Mouse (Mus musculus) bone marrow, adult 2 months (tissue): ENCODE measurements around the gene Pin1. TPM values are rescaled to one million over a fixed set of nuclear protein-coding genes. Genes with fewer than 3 reads are reported as not detected.

Source experiments
- H3K27ac ChIP-seq: fragments of 200-500 bp; 2 replicates; pipeline ENCODE4 v1.5.1; 2012; ENCODE audit warnings: low read depth, mild to moderate bottlenecking, control low read depth, inconsistent platforms, low read length; ENCODE audit not compliant: control insufficient read depth, poor library complexity, insufficient read depth
- H3K4me1 ChIP-seq: fragments of 200-500 bp; 2 replicates; pipeline ENCODE4 v1.6.1; 2011; ENCODE audit warnings: low read length; ENCODE audit not compliant: control insufficient read depth, insufficient read depth
- H3K4me3 ChIP-seq: fragments of 200-500 bp; replicated peaks from 2 replicates; pipeline ENCODE3; 2011; ENCODE audit warnings: mild to moderate bottlenecking, low read depth, low read length, control low read depth; ENCODE audit not compliant: control insufficient read depth
- CTCF ChIP-seq: fragments of 200-500 bp; IDR thresholded peaks from 2 replicates; pipeline ENCODE4 v1.5.1; 2011; ENCODE audit warnings: low read length, control low read depth; ENCODE audit not compliant: control insufficient read depth, insufficient read depth
- POLR2A ChIP-seq: fragments of 200-500 bp; IDR thresholded peaks from 2 replicates; pipeline ENCODE4 v1.6.1; 2011; ENCODE audit warnings: low read depth, mild to moderate bottlenecking, control low read depth, low read length, borderline replicate concordance; ENCODE audit not compliant: control insufficient read depth
- WGBS: fragments of 180-500 bp; shearing (Covaris S2); methylation state at CpG from one replicate; pipeline ENCODE4 v1.1.7; 2018; 5-methylcytosine and 5-hydroxymethylcytosine counted together
- polyA plus RNA-seq: library from polyadenylated mRNA; stranded (reverse); fragments of >200 nt; gene quantifications from 2 replicates; pipeline ENCODE4 v1.2.4, GENCODE M21; 2011; ENCODE audit warnings: low replicate concordance; ENCODE audit not compliant: missing spikeins, insufficient read depth, insufficient read length

The Pin1 gene
- polyA plus RNA-seq, 1 experiment, result 8.3 TPM

- TF ChIP-seq CTCF (no peak), POLR2A (no peak)
- 73% methylated on average over 8 of the region's 8 CpGs for WGBS
- H3K4me1 ChIP-seq, result no peaks in the 10 kb centered on the region
- no peak overlapping the region for H3K4me3 ChIP-seq
- H3K27ac ChIP-seq, result no peak overlapping the region
These were observed 52.0 kb downstream of the Pin1 start for GRCm38 (mm10) chr9:20703832-20704380.

- Histone ChIP-seq H3K27ac (no peak overlapping the region), H3K4me3 (no peak overlapping the region), H3K4me1 (no peaks in the 10 kb centered on the region; the same call in 1 of the 2 replicates)
- TF ChIP-seq CTCF (no peak), POLR2A (no peak)
These were observed 53.5 kb downstream of the Pin1 start for GRCm38 (mm10) chr9:20705420-20705819.

- Histone ChIP-seq H3K4me3 (no peak overlapping the region), H3K27ac (no peak overlapping the region), H3K4me1 (no peaks in the 10 kb centered on the region; the same call in 1 of the 2 replicates)
- 33% methylated on average over 4 of the region's 4 CpGs for WGBS
- no peak for TF ChIP-seq POLR2A
- no peak for TF ChIP-seq CTCF
These were observed 54.1 kb downstream of the Pin1 start for GRCm38 (mm10) chr9:20705981-20706380.

- Histone ChIP-seq H3K4me1 (no peaks in the 10 kb centered on the region; the same call in 1 of the 2 replicates), H3K27ac (no peak overlapping the region), H3K4me3 (no peak overlapping the region)
- TF ChIP-seq CTCF (no peak), POLR2A (no peak)
- WGBS, result 65% methylated on average over 3 of the region's 3 CpGs
These were observed 58.6 kb downstream of the Pin1 start for GRCm38 (mm10) chr9:20710471-20710870.

GRCm38 (mm10) chr9:20712934-20713477 lies 61.1 kb downstream of the Pin1 start:
- Histone ChIP-seq H3K27ac (no peak overlapping the region), H3K4me3 (no peak overlapping the region), H3K4me1 (no peaks in the 10 kb centered on the region; the same call in 1 of the 2 replicates)
- no peak for TF ChIP-seq POLR2A
- no peak for TF ChIP-seq CTCF
- 71% methylated on average over 5 of the region's 5 CpGs for WGBS

- WGBS, result 52% methylated on average over 10 of the region's 11 CpGs
- Histone ChIP-seq H3K27ac (no peak overlapping the region), H3K4me3 (no peak overlapping the region), H3K4me1 (no peaks in the 10 kb centered on the region; the same call in 1 of the 2 replicates)
- TF ChIP-seq CTCF (no peak), POLR2A (no peak)
These were observed 61.6 kb downstream of the Pin1 start for GRCm38 (mm10) chr9:20713478-20713987.

GRCm38 (mm10) chr9:20715332-20715731 lies 63.4 kb downstream of the Pin1 start:
- TF ChIP-seq CTCF (peak; percentile 38; the same call in 1 of the 2 replicates), POLR2A (no peak)
- Histone ChIP-seq H3K27ac (no peak overlapping the region), H3K4me1 (no peaks in the 10 kb centered on the region), H3K4me3 (no peak overlapping the region)
- WGBS, result 70% methylated on average over 7 of the region's 7 CpGs

Other genes with a start within 250 kb of the Pin1 start
- 2.4 and 6.6 TPM in 2 replicates for gene Zfp26, start 191.9 kb upstream of the Pin1 start, polyA plus RNA-seq
- 4.6 and 11.2 TPM in 2 replicates for gene Zfp426, start 159.3 kb upstream of the Pin1 start, polyA plus RNA-seq
- 3.0 and 9.8 TPM in 2 replicates for gene Zfp266, start 130.7 kb upstream of the Pin1 start, polyA plus RNA-seq
- gene Zfp846, start 70.8 kb upstream of the Pin1 start, polyA plus RNA-seq, result 5.5 and 5.9 TPM in 2 replicates
- 137 and 207 TPM in 2 replicates for gene Ubl5, start 9.2 kb upstream of the Pin1 start, polyA plus RNA-seq
- gene Fbxl12, start 7.3 kb upstream of the Pin1 start, polyA plus RNA-seq, result 10.7 and 28.8 TPM in 2 replicates
- gene Olfm2, start 94.3 kb downstream of the Pin1 start, polyA plus RNA-seq, result 1.1 TPM in 1 of 2 replicates, not detected in the other
- 7.3 and 15.3 TPM in 2 replicates for gene Col5a3, start 163.0 kb downstream of the Pin1 start, polyA plus RNA-seq
- not detected in 2 replicates for gene Rdh8, start 166.4 kb downstream of the Pin1 start, polyA plus RNA-seq
- gene A230050P20Rik, start 216.5 kb downstream of the Pin1 start, polyA plus RNA-seq, result 13.1 and 28.5 TPM in 2 replicates
- gene Angptl6, start 227.6 kb downstream of the Pin1 start, polyA plus RNA-seq, result 1.6 TPM in 1 of 2 replicates, not detected in the other
- gene Ppan, start 236.1 kb downstream of the Pin1 start, polyA plus RNA-seq, result 41.9 and 69.7 TPM in 2 replicates
- 62.7 and 99.1 TPM in 2 replicates for gene Eif3g, start 246.5 kb downstream of the Pin1 start, polyA plus RNA-seq